Mouse (Mus musculus): ENCODE measurements around the gene Myadml2.

- no peak for TF ChIP-seq CTCF (conservative IDR thresholded peaks at IDR 0.05; ENCODE audit: low read length)
- TF ChIP-seq POU5F1 (IDR thresholded peaks at IDR 0.05; ENCODE audit: borderline replicate concordance, low read length): no peak
These were observed 36.1 kb upstream of the Myadml2 start for GRCm38 (mm10) chr11:120684086-120684485.
